Mouse (Mus musculus) erythroblast, embryonic 14.5 days (primary cell): ENCODE results near the gene 4933402J07Rik. TPM values are rescaled to one million over a fixed set of nuclear protein-coding genes. Genes with fewer than 3 reads are reported as not detected.

ENCODE experiments used
- H3K27me3 ChIP-seq: 2 replicates; pipeline ENCODE4 v1.6.1; 2012; ENCODE audit warnings: inconsistent platforms; ENCODE audit not compliant: control insufficient read depth
- H3K36me3 ChIP-seq: 2 replicates; pipeline ENCODE4 v1.6.1; 2012; ENCODE audit warnings: mild to moderate bottlenecking, inconsistent platforms; ENCODE audit not compliant: control insufficient read depth
- H3K4me1 ChIP-seq: 2 replicates; pipeline ENCODE4 v1.6.1; 2012; ENCODE audit warnings: inconsistent platforms; ENCODE audit not compliant: control insufficient read depth
- H3K4me3 ChIP-seq: replicated peaks from 2 replicates; pipeline ENCODE3; 2012; ENCODE audit warnings: moderate library complexity, mild to moderate bottlenecking, inconsistent platforms
- H3K9me3 ChIP-seq: 2 replicates; pipeline ENCODE4 v1.6.1; 2012; ENCODE audit warnings: low read length, inconsistent platforms, mixed read lengths; ENCODE audit not compliant: control insufficient read depth
- GATA1 ChIP-seq: IDR thresholded peaks from 2 replicates; pipeline ENCODE4 v1.6.1; 2012; ENCODE audit warnings: low read length, inconsistent platforms, mixed read lengths
- TAL1 ChIP-seq: IDR thresholded peaks from 3 replicates; pipeline ENCODE4 v1.6.1; 2012; ENCODE audit warnings: low read length, inconsistent platforms, mixed read lengths
- polyA plus RNA-seq: library from polyadenylated mRNA; stranded (reverse); fragments of >175 nt; gene quantifications from 2 replicates; pipeline ENCODE4 v1.2.3, GENCODE M21; 2012

Gene 4933402J07Rik
- polyA plus RNA-seq, 1 experiment, result not detected

DNA sequence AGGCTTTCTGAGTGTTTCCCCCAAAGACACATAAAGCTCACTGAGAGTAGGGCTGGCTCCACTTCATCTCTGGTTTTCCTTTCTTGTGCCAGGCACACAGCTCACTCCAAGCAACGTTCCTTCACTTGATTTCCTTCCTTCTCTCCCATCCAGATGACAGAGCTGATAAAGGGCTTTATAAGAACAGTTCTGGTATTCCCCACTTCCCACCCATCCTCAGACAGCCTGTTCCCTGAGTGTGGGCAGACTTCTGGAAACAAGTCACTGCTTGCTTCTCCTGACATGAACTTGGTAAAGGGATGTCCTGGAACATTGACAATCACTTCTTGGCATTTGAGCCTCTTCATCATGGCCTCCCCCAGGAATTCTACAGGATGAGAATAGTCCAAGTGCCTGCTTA, 10.9 kb upstream of the 4933402J07Rik start:
- H3K4me3 ChIP-seq, result no peak overlapping the region
- no peaks in the 10 kb centered on the region for H3K4me1 ChIP-seq
- H3K27me3 ChIP-seq, result no peaks in the 10 kb centered on the region
- TF ChIP-seq TAL1, result no peak
- no peak for TF ChIP-seq GATA1
- no peaks in the 10 kb centered on the region for H3K36me3 ChIP-seq
- H3K9me3 ChIP-seq, result no peaks in the 10 kb centered on the region

DNA sequence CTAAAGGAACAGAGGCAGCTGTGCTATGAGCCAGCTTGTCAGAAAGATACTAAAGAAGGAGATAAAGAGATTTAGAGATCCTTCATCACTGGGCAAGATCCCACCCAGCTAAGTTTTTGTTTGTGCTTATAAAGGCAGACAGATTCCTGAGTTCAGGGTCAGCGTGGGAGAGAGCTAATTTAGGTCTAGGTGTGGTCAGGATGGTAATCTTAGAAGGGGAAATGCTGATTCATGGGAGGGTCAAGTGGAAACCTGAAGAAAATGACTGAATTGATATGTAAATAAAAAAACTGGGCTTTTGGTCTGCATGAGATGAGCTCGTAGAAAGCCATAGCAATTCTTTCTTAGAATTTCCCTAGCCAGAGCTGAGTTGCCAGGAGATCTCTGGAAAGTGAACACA, 2.9 kb upstream of the 4933402J07Rik start:
- no peaks in the 10 kb centered on the region for H3K9me3 ChIP-seq
- no peaks in the 10 kb centered on the region for H3K27me3 ChIP-seq
- no peak for TF ChIP-seq TAL1
- TF ChIP-seq GATA1, result no peak
- H3K4me1 ChIP-seq, result no peaks in the 10 kb centered on the region
- H3K36me3 ChIP-seq, result no peaks in the 10 kb centered on the region
- H3K4me3 ChIP-seq, result no peak overlapping the region

DNA sequence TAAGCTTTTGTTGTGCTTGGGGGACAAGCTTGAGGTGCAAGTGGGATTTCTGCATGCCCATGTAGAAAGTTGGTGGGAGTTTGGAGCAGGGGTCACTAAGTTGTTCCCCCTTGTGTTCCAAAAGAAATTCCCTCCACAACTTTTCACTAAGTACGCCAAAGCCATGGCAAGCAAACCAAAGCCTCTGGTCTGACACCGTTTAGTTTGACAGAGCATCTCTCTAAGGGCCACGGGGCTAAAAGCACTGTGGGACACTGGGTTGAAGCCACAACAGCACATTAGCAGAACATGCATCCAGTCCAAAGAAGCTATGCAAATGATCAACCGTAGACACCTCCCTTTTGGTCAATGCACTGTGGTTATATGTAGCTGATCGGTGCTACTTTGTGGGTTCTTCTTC, 5.5 kb downstream of the 4933402J07Rik start:
- H3K9me3 ChIP-seq, result no peaks in the 10 kb centered on the region
- no peaks in the 10 kb centered on the region for H3K36me3 ChIP-seq
- no peaks in the 10 kb centered on the region for H3K4me1 ChIP-seq
- H3K4me3 ChIP-seq, result no peak overlapping the region
- TF ChIP-seq TAL1 (no peak), GATA1 (no peak)
- H3K27me3 ChIP-seq, result no peaks in the 10 kb centered on the region; the same call in 1 of the 2 replicates

DNA sequence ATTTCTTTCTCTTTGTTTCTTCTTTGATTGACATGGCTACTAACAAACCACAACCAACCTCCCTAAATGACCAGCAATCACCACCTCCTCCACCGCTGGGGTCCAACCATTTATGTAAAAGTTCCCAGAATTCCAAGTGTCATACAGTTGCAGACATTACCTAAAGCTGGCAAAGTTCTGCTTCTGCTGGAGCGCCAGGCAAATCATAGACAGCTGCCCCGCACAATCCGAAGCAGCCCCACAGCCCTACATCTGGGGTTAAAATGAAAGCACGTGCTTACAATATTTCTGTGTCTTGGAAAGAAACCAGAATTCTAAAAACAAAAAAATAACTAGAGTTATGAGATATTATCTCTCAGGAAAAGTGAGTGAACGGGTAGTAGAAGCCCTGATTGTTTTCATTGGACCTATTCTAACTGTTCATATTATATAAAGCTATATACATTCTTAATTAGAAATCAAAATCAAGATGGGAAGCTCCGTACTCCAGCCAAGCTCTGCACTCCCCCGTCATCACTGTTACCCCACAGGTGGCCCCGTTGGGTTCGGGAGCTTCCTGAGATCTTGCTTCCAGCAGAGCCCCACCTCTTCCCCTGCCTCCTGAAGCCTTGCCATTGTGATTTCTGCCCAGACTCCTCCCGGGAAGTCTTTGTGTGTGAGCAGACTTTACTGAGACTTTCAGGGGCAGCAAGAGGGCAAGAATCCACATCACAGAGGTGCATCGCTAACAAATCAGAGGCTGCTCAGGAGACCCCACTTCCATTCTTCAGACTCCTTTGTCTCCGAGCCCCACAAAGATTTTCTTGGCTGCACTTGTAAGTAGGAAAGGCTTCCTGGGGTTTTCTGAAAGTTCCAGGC, 6.3 kb downstream of the 4933402J07Rik start:
- TF ChIP-seq GATA1 (no peak), TAL1 (no peak)
- no peaks in the 10 kb centered on the region; the same call in 1 of the 2 replicates for H3K27me3 ChIP-seq
- H3K9me3 ChIP-seq, result no peaks in the 10 kb centered on the region
- no peak overlapping the region for H3K4me3 ChIP-seq
- no peaks in the 10 kb centered on the region for H3K4me1 ChIP-seq
- no peaks in the 10 kb centered on the region for H3K36me3 ChIP-seq

DNA sequence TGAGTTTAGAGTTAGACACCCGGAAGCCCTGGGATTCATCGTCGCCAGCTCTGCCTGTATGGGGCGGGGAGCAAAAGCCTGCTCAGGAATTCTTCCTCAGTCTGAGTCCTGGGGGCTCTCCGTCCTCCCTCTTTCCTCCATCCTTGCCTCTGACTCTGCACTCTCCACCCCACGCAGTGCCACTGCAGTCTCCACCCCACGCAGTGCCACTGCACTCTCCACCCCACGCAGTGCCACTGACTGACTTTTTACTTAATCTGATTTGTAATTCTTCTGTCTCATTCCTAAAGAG, 6.9 kb downstream of the 4933402J07Rik start:
- no peak for TF ChIP-seq TAL1
- no peak for TF ChIP-seq GATA1
- Histone ChIP-seq H3K9me3 (no peaks in the 10 kb centered on the region), H3K4me1 (no peaks in the 10 kb centered on the region), H3K4me3 (no peak overlapping the region), H3K27me3 (no peaks in the 10 kb centered on the region; the same call in 1 of the 2 replicates), H3K36me3 (no peaks in the 10 kb centered on the region)

DNA sequence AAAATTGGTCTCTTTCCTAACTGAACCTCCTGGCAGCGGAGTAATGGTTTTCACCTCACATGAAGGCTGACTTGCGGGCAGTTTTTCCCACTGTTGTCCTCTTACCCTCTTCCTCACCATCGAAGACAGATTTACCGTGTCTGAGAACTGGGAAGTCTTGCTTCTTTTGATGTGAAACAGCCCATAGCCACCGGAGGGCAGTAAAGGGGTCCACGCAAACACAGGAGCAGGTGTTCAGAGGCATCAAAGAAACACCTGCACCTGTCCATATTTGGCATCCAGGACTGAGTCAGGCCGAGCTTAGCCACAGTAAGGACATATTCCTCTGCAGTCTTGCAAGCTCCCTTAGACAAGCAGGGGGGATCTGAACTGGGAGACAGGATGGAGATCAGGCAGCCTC, 7.2 kb downstream of the 4933402J07Rik start:
- H3K27me3 ChIP-seq, result no peaks in the 10 kb centered on the region; the same call in 1 of the 2 replicates
- no peaks in the 10 kb centered on the region for H3K9me3 ChIP-seq

DNA sequence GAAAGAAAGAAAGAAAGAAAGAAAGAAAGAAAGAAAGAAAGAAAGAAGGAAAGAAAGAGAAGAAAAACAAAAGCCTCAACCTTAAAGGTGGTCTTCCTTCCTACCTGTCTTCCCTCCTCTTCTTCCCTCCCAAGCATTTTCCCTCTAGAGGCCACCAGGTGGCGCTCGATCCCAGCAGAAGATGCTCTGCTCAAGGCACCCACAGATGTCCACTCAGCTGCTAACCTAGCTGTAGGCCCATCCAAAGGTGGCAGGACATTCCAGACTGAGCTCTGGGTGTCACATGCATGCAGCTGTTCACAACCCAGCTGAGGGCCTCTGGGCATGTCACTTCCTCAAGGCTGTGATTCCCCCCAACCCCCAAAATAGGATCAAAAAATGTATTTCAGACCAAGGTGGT, 30.6 kb downstream of the 4933402J07Rik start:
- H3K4me1 ChIP-seq, result no peaks in the 10 kb centered on the region
- H3K36me3 ChIP-seq, result no peaks in the 10 kb centered on the region
- no peak overlapping the region for H3K4me3 ChIP-seq
- H3K9me3 ChIP-seq, result no peaks in the 10 kb centered on the region
- H3K27me3 ChIP-seq, result no peaks in the 10 kb centered on the region
- TF ChIP-seq GATA1 (no peak), TAL1 (no peak)

More for the DNA sequence above, 7.2 kb downstream of the 4933402J07Rik start:
- TF ChIP-seq TAL1 (no peak), GATA1 (no peak)
- no peaks in the 10 kb centered on the region for H3K36me3 ChIP-seq
- H3K4me3 ChIP-seq, result no peak overlapping the region
- H3K4me1 ChIP-seq, result no peaks in the 10 kb centered on the region

DNA sequence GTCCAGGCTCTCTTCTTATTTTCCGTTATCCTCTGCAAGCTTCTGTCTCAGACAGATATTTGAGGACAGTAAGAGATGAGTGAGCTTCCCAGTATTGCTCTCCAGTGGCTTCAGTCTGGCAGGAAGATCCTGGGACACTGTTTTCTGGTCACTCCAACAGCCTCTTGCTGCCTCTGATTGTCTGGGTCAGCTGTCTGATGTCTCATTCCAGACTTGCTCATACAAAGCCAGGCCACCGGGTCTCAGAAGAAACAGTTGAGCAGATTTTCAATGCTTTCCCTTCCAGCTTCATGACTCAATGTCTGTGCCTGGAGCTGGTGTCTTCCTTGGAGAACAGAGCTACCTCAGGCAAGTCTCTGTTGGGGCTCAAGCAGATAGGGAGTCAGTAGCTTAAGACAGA, 39.1 kb downstream of the 4933402J07Rik start:
- TF ChIP-seq TAL1, result no peak
- no peak for TF ChIP-seq GATA1
- Histone ChIP-seq H3K36me3 (no peaks in the 10 kb centered on the region), H3K4me3 (no peak overlapping the region), H3K9me3 (no peaks in the 10 kb centered on the region), H3K4me1 (no peaks in the 10 kb centered on the region), H3K27me3 (no peaks in the 10 kb centered on the region)

DNA sequence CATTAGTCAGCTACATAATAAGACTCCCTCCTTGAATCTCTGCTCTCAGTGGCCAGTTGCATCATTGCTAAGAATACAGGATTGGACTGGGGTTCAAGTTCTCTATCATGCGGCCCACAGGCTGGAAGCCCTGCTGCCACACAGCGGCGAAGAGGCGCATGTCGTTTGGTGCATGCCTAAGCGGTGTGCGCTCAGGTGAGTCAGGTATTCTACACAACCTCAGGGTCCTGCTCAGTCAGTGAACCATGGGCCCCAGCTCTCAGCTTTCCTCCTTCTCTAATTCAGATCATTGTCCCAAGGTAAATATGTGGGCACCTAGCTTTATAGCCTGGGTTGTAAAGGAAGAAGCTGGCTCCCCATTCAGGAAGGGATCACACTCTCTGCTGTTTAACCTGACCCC, 45.5 kb downstream of the 4933402J07Rik start:
- no peaks in the 10 kb centered on the region for H3K9me3 ChIP-seq
- no peaks in the 10 kb centered on the region for H3K36me3 ChIP-seq
- TF ChIP-seq GATA1 (no peak), TAL1 (no peak)
- no peaks in the 10 kb centered on the region for H3K27me3 ChIP-seq
- H3K4me3 ChIP-seq, result no peak overlapping the region
- H3K4me1 ChIP-seq, result no peaks in the 10 kb centered on the region

DNA sequence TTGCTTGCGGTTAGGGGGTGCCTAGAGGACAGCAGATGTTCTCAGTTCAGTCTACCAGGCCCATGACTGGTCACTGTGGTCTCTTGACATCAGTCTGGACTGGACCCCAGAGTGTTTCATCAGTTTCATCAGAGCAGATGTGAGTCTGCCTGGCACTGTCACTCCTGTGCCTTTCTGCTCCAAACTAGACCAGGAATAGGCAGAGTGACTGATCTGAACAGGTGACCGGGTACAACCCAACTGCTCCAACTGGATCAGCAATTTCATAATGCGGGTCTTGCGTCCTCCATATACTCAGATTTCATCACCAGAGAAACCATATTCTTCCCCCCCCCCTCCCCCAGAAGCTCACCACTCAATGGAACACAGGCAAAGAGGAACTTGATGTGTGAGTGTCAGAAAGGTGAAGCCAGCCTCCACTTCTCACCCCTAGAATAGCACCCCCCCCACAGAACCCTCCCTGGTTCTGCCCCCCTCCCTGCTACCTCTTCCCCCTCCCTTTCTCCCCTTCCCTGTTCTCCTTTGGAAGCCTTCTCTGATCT, 46.1 kb downstream of the 4933402J07Rik start:
- no peaks in the 10 kb centered on the region for H3K36me3 ChIP-seq
- no peak for TF ChIP-seq GATA1
- no peak for TF ChIP-seq TAL1
- H3K27me3 ChIP-seq, result no peaks in the 10 kb centered on the region
- no peaks in the 10 kb centered on the region for H3K4me1 ChIP-seq
- H3K9me3 ChIP-seq, result peaks cover 3% of the 10 kb centered on the region; the same call in 1 of the 2 replicates
- no peak overlapping the region for H3K4me3 ChIP-seq
